Mouse (Mus musculus) embryonic facial prominence, embryonic 11.5 days (tissue): ENCODE results near the gene Ebf1. TPM values are rescaled to one million over a fixed set of nuclear protein-coding genes. Genes with fewer than 3 reads are reported as not detected.

Experiments used
- ATAC-seq: fragments of 200-750 bp; cut with Nextera tagmentation; replicated peaks from 2 replicates; pipeline ENCODE4 v1.8.0; 2017; ENCODE audit warnings: low read depth; ENCODE audit not compliant: insufficient number of reproducible peaks, low FRiP score, low TSS enrichment
- DNase-seq: peaks from one replicate; pipeline ENCODE4 v3.0.0-alpha.2; 2015; ENCODE audit warnings: low spot score
- H3K27ac ChIP-seq: fragments of 300-500 bp; sonication (generic); replicated peaks from 2 replicates; pipeline ENCODE4 v1.5.1; 2014; ENCODE audit warnings: mild to moderate bottlenecking, low read depth, low read length, control low read depth
- H3K27me3 ChIP-seq: fragments of 300-500 bp; sonication (generic); 2 replicates; pipeline ENCODE4 v1.6.1; 2014; ENCODE audit warnings: mild to moderate bottlenecking, low read length, moderate library complexity, mixed read lengths; ENCODE audit not compliant: control insufficient read depth, insufficient read depth
- H3K36me3 ChIP-seq: fragments of 300-500 bp; sonication (generic); replicated peaks from 2 replicates; pipeline ENCODE4 v1.6.1; 2014; ENCODE audit warnings: low read depth, mild to moderate bottlenecking, low read length, moderate library complexity, mixed read lengths; ENCODE audit not compliant: control insufficient read depth, insufficient read depth
- H3K4me1 ChIP-seq: fragments of 300-500 bp; sonication (generic); 2 replicates; pipeline ENCODE4 v1.6.1; 2014; ENCODE audit warnings: low read length, mixed read lengths; ENCODE audit not compliant: control insufficient read depth, insufficient read depth
- H3K4me2 ChIP-seq: fragments of 300-500 bp; sonication (generic); 2 replicates; pipeline ENCODE4 v1.6.1; 2014; ENCODE audit warnings: low read depth, mild to moderate bottlenecking, control low read depth, low read length, moderate library complexity
- H3K4me3 ChIP-seq: fragments of 300-500 bp; sonication (generic); 2 replicates; pipeline ENCODE4 v1.5.1; 2014; ENCODE audit warnings: low read depth, low read length, control low read depth
- H3K9ac ChIP-seq: fragments of 300-500 bp; sonication (generic); replicated peaks from 2 replicates; pipeline ENCODE4 v1.6.1; 2014; ENCODE audit warnings: mild to moderate bottlenecking, control low read depth, low read length
- H3K9me3 ChIP-seq: fragments of 300-500 bp; sonication (generic); replicated peaks from 2 replicates; pipeline ENCODE4 v1.6.1; 2016; ENCODE audit warnings: mild to moderate bottlenecking, low read length, inconsistent platforms, mixed read lengths; ENCODE audit not compliant: control insufficient read depth
- WGBS: fragments of 180-500 bp; shearing (Covaris S2); extraction: QIAGEN DNeasy Blood & Tissue Kit; methylation state at CpG from one replicate; pipeline ENCODE4 v1.1.7; 2014; 5-methylcytosine and 5-hydroxymethylcytosine counted together
- polyA plus RNA-seq: library from polyadenylated mRNA; unstranded; fragments of >200 nt; fragmentation: Nextera tagmentation; extraction: Ambion mirVana; gene quantifications from 2 replicates; pipeline ENCODE4 v1.2.1, GENCODE M21; 2014

The Ebf1 gene
- polyA plus RNA-seq, 1 experiment from 2014 or later: 47.9 TPM

DNA sequence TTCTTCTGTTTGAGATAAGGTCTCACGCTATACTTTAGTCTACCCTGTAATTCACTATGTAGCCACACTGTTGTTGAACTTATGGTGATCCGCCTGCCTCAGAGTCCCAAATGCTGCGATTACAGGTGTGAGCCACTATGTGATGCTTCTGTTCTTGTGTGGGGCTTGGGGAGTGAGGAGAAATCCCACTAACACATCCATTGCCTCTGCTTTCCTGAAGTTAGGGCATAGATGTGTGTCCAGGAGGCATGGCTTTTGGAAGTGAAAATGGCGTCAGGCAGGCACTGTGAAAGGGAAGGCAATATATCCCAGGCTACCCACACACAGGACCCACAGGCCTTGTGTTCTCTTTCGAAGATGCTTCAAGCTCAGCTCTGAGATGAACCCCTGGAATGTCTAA is 86.8 kb downstream of the Ebf1 start:
- no peak overlapping the region for H3K4me3 ChIP-seq
- H3K27ac ChIP-seq: no peak overlapping the region
- no peaks in the 10 kb centered on the region for H3K9me3 ChIP-seq
- no peaks in the 10 kb centered on the region; the same call in 1 of the 2 replicates for H3K4me1 ChIP-seq
- ATAC-seq: no peak
- DNase-seq: no peak
- H3K27me3 ChIP-seq: no peaks in the 10 kb centered on the region
- H3K36me3 ChIP-seq: no peaks in the 10 kb centered on the region
- H3K9ac ChIP-seq: no peak overlapping the region
- WGBS: 91% methylated on average over 5 of the region's 5 CpGs
- no peak overlapping the region for H3K4me2 ChIP-seq

DNA sequence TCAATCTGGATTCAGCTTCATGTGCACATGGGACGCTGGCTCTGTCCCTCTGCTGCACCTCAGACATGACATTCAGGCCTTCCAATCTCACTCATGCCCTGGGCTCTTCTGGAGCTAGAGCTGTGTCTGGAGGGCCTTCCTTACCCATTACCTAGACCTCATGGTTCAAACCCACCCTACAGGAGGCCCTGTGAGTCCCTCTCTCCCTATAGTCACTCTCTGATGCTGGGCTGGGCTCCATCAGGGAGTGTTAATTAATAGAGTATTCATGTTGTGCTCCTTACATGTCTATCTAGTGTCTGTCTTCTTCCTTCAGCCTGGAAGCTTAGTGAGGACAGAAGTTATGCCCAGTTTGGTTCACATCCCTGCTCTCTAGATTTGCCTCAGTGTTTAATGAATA is 88.7 kb downstream of the Ebf1 start:
- no peaks in the 10 kb centered on the region for H3K36me3 ChIP-seq
- no peak overlapping the region for H3K4me2 ChIP-seq
- no peak overlapping the region for H3K27ac ChIP-seq
- no peak overlapping the region for H3K9ac ChIP-seq
- ATAC-seq (no peak), DNase-seq (no peak)
- no peaks in the 10 kb centered on the region; the same call in 1 of the 2 replicates for H3K4me1 ChIP-seq
- no peaks in the 10 kb centered on the region for H3K27me3 ChIP-seq
- WGBS: 87% methylated on average over 1 of the region's 1 CpGs
- no peaks in the 10 kb centered on the region for H3K9me3 ChIP-seq
- no peak overlapping the region for H3K4me3 ChIP-seq

DNA sequence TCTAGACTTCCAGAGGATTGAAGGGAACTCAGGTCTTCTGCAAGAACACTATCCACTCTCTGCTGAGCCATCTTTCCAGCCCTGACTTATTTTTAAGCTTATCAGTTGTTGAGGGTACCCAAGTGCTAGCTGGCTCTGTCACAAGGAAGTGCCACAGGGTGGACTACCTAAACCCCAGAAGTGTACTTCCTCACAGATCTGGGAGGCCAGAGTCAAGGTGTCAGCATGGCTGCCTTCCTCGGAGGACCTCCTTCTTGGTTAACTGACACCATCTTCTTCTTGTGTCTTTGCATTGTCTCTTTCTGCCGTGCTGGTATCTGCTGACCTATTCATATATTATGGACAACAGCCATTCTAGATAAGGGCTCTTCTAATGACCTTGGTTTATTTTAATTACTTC is 89.3 kb downstream of the Ebf1 start:
- DNase-seq (no peak), ATAC-seq (no peak)
- Histone ChIP-seq H3K27ac (no peak overlapping the region), H3K4me1 (no peaks in the 10 kb centered on the region; the same call in 1 of the 2 replicates), H3K9ac (no peak overlapping the region), H3K4me2 (no peak overlapping the region), H3K36me3 (no peaks in the 10 kb centered on the region), H3K4me3 (no peak overlapping the region), H3K27me3 (no peaks in the 10 kb centered on the region), H3K9me3 (no peaks in the 10 kb centered on the region)
- WGBS: 76% methylated on average over 2 of the region's 2 CpGs

DNA sequence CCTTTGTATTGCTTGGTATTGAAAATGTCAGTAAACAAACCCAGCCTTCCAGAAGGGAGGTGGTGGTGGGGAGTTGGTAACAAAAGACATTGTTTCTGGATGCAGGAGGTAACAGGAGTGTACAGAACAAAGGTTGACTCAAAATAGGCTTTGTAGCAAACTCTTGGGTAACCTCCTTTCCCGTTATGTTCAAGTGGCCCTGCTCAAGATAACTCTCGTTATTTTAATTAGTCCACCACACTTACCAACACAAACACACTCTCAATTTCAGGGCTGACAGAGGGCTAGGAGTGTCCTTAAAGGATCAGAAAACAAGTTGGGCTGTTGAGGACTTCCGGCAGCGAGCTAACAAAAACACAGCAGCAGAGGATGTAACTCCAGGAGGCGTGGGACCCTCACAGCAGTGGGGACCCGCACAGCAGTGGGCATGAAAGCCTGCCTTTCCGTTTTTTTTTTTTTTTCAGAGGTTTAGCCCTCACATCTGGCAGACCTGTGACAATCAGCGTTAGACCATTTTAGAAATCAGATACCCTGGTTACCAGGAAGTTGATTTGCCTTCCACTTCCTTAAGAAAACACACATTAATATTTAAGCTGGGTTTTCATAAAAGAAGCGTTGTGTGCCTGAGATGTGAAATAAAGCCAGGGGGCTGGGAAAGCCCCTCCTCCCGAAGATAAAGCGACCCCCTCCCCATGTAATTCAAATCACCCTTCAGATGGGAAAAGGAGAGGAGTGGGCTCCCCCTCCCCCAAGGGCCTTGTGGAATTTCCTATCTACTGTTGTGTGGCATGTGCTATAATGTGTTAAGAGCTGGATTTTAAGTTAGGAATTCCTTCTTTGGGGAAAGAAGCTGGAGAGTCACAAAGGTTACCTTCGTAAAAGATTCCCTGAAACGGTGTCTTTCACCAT is 90.5 kb downstream of the Ebf1 start:
- DNase-seq: peak; percentile 71
- ATAC-seq: peak; percentile 59; the same call in 1 of the 2 replicates
- Histone ChIP-seq H3K4me1 (no peaks in the 10 kb centered on the region; the same call in 1 of the 2 replicates), H3K4me2 (peak overlapping the region; percentile 4; the same call in 1 of the 2 replicates), H3K4me3 (no peak overlapping the region), H3K36me3 (no peaks in the 10 kb centered on the region), H3K9ac (no peak overlapping the region; the same call in 1 of the 2 replicates), H3K27ac (peak overlapping the region; percentile 63; the same call in 1 of the 2 replicates), H3K27me3 (no peaks in the 10 kb centered on the region), H3K9me3 (no peaks in the 10 kb centered on the region)
- 4% methylated on average over 13 of the region's 13 CpGs for WGBS

DNA sequence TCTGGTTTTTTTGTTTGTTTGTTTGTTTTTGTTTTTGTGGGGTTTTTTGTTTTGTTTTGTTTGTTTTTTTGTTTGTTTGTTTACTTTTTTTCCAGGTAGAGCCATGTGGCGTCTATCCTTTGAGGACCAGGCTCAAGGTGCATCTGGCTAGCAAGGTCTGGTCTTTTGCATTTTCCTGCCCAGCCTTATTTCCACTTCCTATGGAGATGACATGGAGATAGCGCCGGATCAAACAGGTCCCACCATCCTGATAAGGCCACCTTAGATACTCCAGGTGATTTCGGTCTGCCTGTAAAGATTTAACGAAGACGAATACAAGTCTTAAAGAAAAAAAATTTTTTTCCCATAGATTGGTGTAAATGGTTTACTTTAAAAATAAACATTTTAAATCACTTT is 91.2 kb downstream of the Ebf1 start:
- WGBS: 67% methylated on average over 6 of the region's 6 CpGs
- Histone ChIP-seq H3K27ac (no peak overlapping the region), H3K9me3 (no peaks in the 10 kb centered on the region), H3K27me3 (no peaks in the 10 kb centered on the region), H3K4me2 (no peak overlapping the region), H3K36me3 (no peaks in the 10 kb centered on the region), H3K4me3 (no peak overlapping the region), H3K9ac (no peak overlapping the region), H3K4me1 (no peaks in the 10 kb centered on the region; the same call in 1 of the 2 replicates)
- DNase-seq (no peak), ATAC-seq (no peak)

DNA sequence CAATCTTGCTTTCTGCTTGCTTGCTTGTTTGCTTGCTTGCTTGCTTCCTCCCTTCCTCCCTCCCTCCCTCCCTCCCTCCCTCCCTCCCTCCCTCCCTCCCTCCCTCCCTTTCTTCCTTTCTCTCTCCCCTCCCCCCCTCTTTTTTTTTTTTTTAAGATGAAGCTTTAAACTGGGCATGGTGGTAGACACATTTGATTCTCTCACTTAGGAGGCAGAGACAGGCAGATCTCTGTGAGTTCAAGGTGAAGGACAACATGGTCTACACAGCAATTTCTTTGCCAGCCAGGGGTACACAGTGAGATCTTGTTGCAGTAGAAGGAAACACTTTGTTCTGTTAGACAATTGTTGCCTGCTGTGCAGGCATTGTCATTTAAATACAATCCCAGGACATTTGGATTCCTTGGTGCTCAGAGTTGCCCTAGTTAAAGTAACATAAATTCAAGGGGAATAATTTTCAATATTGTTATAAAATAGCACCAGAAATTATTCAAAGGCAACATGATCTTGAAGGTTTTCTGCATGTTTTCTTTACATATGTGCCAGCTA is 92.0 kb downstream of the Ebf1 start:
- Histone ChIP-seq H3K4me1 (no peaks in the 10 kb centered on the region; the same call in 1 of the 2 replicates), H3K27me3 (no peaks in the 10 kb centered on the region), H3K9ac (no peak overlapping the region), H3K4me3 (no peak overlapping the region), H3K9me3 (no peaks in the 10 kb centered on the region), H3K36me3 (no peaks in the 10 kb centered on the region), H3K27ac (no peak overlapping the region), H3K4me2 (no peak overlapping the region)
- no peak for DNase-seq
- ATAC-seq: no peak

DNA sequence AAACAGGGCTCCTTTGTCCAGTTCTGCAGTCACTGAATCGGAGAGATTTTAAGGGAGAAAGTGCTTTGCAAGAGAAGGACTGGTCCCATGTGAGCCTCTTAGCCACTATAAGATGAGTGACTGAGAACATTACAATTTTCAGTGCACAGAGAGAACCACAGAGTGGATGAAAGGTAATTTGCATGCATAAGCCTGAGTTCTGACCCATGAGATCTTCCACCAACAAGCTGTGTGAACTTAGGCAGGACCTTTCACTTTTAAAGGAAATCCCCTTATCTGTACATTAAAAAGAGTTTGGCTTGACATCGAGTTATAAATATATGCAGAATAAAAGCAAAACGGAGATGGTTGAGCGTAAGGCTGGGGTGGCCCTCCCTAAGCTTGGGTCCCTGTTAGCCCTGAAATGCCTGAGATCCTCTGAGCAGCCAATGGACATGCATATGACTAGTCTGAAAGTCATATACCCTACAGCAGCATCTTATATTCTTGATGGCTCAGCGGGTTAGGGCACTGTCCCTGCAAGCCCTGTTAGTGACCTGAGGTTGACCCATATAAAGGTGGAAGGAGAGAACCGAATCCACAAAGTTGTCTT is 92.8 kb downstream of the Ebf1 start:
- Histone ChIP-seq H3K27ac (no peak overlapping the region), H3K36me3 (no peaks in the 10 kb centered on the region), H3K27me3 (no peaks in the 10 kb centered on the region), H3K4me1 (no peaks in the 10 kb centered on the region; the same call in 1 of the 2 replicates), H3K4me3 (no peak overlapping the region), H3K9ac (no peak overlapping the region), H3K4me2 (no peak overlapping the region), H3K9me3 (no peaks in the 10 kb centered on the region)
- ATAC-seq (no peak), DNase-seq (no peak)
- WGBS: 68% methylated on average over 6 of the region's 6 CpGs

DNA sequence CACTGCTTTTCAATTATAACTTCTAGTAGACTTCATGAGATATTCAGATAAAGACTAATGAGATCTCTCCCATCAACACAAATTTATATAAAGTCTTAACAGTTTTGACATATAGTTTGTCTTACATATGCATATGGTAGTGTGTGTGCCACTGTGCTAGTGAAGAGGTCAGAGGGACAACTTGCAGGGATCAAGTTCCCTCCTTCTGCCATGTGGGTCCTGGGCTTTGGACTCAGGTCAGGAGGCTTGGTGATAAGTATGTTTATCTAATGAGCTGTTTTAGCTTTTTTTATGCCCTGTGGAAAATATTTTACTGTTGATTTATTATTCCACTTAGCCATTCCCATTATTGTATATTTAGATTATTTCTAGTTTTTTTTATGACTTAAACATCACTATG is 93.7 kb downstream of the Ebf1 start:
- Histone ChIP-seq H3K9me3 (no peaks in the 10 kb centered on the region), H3K27me3 (no peaks in the 10 kb centered on the region), H3K9ac (no peak overlapping the region), H3K36me3 (no peaks in the 10 kb centered on the region), H3K4me3 (no peak overlapping the region), H3K4me2 (no peak overlapping the region), H3K4me1 (no peaks in the 10 kb centered on the region; the same call in 1 of the 2 replicates), H3K27ac (no peak overlapping the region)
- DNase-seq (no peak), ATAC-seq (no peak)
